Mouse (Mus musculus) central nervous system, embryonic 14 days (tissue): ENCODE measurements around the gene Vmn2r90. TPM values are rescaled to one million over a fixed set of nuclear protein-coding genes. Genes with fewer than 3 reads are reported as not detected.

Source experiments
- polyA plus RNA-seq: library from polyadenylated mRNA; depleted of rRNA; stranded (reverse); fragments of >200 nt; gene quantifications from 2 replicates; pipeline ENCODE4 v1.2.3, GENCODE M21; 2012; rRNA removed

Vmn2r90 gene
- polyA plus RNA-seq: not detected in 2 replicates

GRCm38 (mm10) chr17:17703447-17703846, at the start of gene Vmn2r90:
Vmn2r90 (plus strand) TSS chr17:17703747.

Other genes starting within 250 kb of the Vmn2r90 start
- 10.5 and 11.1 TPM in 2 replicates for gene Lnpep, start 78.7 kb upstream of the Vmn2r90 start, polyA plus RNA-seq
- 84.8 and 103 TPM in 2 replicates for gene Spaca6, start 123.4 kb downstream of the Vmn2r90 start, polyA plus RNA-seq
- 0.12 and 0.26 TPM in 2 replicates for gene Has1, start 151.5 kb downstream of the Vmn2r90 start, polyA plus RNA-seq
- gene Fpr1, start 180.2 kb downstream of the Vmn2r90 start, polyA plus RNA-seq: 0.09 and 0.10 TPM in 2 replicates
- gene Fpr2, start 184.1 kb downstream of the Vmn2r90 start, polyA plus RNA-seq: 0.27 and 0.39 TPM in 2 replicates
- not detected in 2 replicates for gene Fpr3, start 184.1 kb downstream of the Vmn2r90 start, polyA plus RNA-seq